Mouse (Mus musculus) frontal cortex, postnatal 25 days (tissue): ENCODE results near the gene Mmd2.
A peak's percentile ranks its signal among the peaks of the same experiment; 100 is the strongest.

Source experiments
- DNase-seq, 2 experiments: peaks; one replicate each; pipeline ENCODE4 v3.0.0; 2022; ENCODE audit warnings: low spot score in 2 of 2

Mmd2 gene

DNA sequence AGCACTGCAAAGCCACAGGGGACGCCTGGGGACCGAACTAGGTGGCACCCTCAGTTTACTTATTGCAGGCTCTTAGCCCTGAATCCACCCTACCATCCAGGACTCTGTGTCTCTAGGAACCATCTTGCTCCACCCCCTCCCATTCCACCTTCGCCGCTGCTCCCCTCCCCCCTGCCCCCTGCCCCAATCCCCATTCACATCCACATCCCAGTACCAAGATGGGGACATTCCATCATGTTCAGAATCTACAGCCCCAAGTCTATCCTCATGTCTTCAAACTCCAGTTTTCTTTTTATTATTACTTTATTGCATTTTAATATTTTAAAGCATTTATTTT, 357 bp upstream of the Mmd2 start:
- no peak for DNase-seq

DNA sequence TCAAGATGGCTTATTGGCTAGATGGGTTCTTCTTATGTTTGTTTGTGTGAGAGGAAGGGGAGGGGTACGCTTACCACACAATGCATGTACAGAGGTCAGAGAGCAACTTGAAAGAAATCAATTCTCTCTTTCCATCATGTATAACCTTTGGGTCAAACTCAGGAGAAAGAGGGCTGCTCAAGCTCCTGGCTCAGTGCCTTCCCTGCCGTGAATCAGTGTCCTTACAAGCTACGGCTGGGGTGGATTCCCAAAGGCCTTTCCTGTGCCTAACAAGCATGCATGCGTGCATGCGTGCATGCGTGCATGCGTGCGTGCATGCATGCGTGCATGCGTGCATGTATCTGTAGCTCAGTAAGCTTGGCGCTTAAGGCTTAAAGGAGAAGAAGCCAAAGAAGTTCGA, 3.3 kb downstream of the Mmd2 start:
- DNase-seq: no peak

DNA sequence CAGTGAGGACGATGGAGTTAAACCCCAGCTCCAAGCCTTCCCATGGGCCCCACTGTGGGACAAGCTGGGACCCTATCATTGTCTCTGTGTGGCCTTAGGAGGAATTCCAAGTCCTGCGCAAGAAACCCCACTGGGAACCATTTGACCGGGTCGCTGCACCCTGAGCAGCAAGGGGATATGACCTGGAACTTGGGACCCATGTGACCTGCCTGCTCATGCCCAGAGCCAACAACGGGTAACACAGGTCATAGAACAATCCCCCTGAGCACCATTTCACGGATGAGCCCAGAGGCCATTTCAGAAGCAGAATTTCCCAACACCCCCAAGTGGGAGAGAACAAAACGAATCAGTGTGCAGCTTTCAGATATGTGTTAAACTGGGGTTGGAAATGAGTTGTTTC, 4.2 kb downstream of the Mmd2 start:
- DNase-seq: no peak

GRCm38 (mm10) chr5:142597648-142598390, 10.8 kb downstream of the Mmd2 start:
- DNase-seq: no peak

- no peak for DNase-seq
These were observed 11.9 kb downstream of the Mmd2 start for GRCm38 (mm10) chr5:142596723-142597122.

DNA sequence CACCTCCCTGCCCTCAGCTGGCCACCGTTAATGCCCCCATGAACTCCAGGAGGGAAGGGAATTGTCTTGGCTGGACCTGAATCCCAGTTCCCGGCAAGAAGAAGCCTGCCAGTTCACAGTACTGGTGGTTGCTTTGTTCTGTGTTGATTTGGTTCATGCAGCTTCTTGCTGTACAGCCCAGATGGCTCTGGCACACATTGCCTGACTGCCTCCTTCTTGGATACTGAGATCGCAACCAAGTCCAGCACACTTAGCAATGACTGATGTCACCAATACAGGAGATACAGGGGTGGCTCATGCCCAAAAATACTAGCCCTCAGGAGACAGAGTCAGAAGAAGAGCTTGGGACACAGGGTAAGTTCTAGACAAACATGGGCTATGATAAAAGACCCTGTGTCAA, 12.9 kb downstream of the Mmd2 start:
- no peak for DNase-seq

DNA sequence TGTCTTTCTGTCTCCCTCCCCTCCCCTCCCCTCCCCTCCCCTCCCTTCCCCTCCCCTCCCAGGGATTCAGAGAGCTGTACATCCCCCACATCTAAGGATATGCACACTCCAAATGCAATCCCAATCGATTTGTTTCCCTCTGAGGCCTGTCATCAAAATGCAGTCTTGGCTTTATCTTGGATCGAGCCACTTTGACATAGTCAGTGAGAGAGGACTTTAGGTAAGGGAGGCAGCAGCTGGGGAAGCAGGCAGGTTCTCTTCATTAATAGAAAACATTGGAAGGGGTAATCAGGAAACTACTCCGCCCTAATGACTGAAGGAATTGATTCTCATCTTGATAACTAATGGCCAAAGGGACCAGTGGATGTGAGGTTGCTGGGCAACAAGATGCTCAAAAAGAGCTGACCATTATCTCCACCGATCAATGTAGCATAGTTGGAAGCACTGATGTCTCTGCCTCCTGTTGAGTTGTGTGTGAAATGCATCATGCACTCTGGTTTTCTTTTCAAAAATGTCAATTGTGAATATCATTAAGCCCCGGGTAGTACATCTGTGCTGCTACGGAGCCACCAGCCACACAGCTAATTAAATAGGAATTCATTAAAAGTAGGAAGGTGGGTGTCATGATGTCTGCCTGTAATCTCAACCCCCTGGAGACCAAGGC, 17.5 kb downstream of the Mmd2 start:
- no peak for DNase-seq

GRCm38 (mm10) chr5:142583616-142584126, 24.9 kb downstream of the Mmd2 start:
- peak in 1 of 2 experiments; percentile 43 for DNase-seq

GRCm38 (mm10) chr5:142581517-142581916, 27.1 kb downstream of the Mmd2 start:
- peak; percentile 59 to 62 for DNase-seq

- DNase-seq: no peak
These were observed 30.4 kb downstream of the Mmd2 start for GRCm38 (mm10) chr5:142578192-142578591.

DNA sequence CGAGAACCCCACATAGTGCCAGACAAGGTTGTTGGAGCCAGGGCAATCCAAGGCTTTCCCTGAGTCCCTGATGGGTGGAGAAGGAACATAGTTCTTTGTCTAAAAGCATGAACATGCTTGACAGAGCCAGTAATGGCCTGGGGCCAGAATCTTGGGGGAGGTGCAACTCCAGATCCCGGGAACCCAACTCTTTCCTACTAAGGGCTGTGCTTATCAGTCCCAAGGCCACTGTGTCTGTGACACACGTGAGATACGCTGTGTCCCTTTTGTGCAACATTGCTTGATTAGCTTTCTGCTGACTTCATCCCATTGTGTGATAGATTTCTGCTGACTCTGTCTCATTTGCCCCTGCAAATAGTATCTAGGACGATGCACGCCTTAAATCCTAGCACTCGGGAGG, 31.8 kb downstream of the Mmd2 start:
- DNase-seq: no peak

GRCm38 (mm10) chr5:142574323-142575057, 34.1 kb downstream of the Mmd2 start:
- no peak for DNase-seq

- DNase-seq: no peak
These were observed 44.0 kb downstream of the Mmd2 start for GRCm38 (mm10) chr5:142564606-142565005.

DNA sequence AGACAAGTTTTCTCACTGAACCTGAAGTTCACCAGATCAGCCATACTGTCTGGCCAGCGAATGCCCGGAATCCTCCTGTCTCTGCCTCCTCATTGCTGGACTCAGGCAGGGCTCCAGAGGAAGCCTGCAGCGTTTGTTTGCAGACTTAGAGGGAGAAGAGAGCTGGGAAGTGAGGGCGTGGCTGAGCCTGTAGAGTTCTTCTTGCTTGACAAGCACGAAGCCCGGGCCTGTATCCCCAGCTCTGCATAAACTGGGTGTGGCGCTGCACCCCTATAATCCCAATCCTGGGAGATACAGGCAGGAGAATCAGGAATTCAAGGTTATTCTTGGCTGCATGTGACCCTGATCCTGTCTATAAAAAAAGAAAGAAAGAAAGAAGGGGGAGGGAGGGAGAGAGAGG, 48.3 kb downstream of the Mmd2 start:
- DNase-seq: no peak

GRCm38 (mm10) chr5:142557397-142558067, 51.1 kb downstream of the Mmd2 start:
- DNase-seq: peak; percentile 81 to 86

GRCm38 (mm10) chr5:142556721-142557120, 51.9 kb downstream of the Mmd2 start:
- DNase-seq: no peak

- no peak for DNase-seq
These were observed 52.7 kb downstream of the Mmd2 start for GRCm38 (mm10) chr5:142555866-142556265.

GRCm38 (mm10) chr5:142550706-142551652, 57.6 kb downstream of the Mmd2 start, which contains the start of gene Radil:
Gene Radil, minus strand, starts transcription at chr5:142551098.
- peak; percentile 98 for DNase-seq

GRCm38 (mm10) chr5:142549961-142550705, 58.5 kb downstream of the Mmd2 start:
- DNase-seq: peak; percentile 28 to 43

- DNase-seq: no peak
These were observed 59.2 kb downstream of the Mmd2 start for GRCm38 (mm10) chr5:142549441-142549840.
